Mouse (Mus musculus) cerebellum, postnatal 25 days (tissue): ENCODE measurements around the gene Rab11fip3.

ENCODE experiments used
- DNase-seq, 2 experiments: peaks; one replicate each; pipeline ENCODE4 v3.0.0; 2021; ENCODE audit warnings: mixed read lengths in 2 of 2

Gene Rab11fip3

DNA sequence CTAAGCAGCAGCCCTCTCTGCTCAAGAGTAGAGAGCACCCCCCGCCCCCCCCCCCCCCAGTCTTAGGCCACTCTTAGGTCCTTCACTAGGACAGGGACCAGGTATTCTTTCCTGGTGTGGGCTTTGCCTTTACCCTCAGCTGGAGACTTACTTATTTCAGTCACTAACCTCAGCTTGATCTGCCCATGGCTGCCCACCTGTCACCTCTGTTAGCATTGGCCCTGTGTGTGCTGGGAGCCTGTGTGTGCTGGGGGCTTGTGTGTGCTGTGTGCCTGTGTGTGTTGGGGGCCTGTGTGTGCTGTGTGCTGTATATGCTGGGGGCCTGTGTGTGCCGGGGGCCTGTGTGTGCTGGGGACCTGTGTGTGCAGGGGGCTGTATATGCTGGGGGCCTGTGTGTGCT lies 114.7 kb downstream of the Rab11fip3 start:
- DNase-seq, result no peak

DNA sequence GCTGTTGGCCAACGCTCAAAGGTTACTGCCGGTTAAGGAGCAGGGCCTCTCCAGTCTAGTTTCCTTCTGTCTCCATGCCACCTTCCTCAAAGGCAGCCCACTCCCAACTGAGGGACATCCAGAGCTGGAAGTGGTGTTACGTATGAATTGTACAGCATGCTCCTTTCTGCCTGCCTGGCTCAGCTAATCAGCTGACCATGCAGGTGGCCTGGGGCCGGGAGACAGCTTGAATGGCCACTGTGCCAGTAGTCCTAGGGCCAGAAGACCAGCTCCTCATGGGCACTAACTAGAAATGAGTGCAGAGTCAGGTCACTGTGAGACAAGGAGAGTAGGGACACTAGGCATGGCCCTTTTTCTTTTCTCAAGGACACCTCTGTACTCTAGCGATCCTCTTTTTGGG lies 116.2 kb downstream of the Rab11fip3 start:
- DNase-seq, result peak; percentile 71 to 76

DNA sequence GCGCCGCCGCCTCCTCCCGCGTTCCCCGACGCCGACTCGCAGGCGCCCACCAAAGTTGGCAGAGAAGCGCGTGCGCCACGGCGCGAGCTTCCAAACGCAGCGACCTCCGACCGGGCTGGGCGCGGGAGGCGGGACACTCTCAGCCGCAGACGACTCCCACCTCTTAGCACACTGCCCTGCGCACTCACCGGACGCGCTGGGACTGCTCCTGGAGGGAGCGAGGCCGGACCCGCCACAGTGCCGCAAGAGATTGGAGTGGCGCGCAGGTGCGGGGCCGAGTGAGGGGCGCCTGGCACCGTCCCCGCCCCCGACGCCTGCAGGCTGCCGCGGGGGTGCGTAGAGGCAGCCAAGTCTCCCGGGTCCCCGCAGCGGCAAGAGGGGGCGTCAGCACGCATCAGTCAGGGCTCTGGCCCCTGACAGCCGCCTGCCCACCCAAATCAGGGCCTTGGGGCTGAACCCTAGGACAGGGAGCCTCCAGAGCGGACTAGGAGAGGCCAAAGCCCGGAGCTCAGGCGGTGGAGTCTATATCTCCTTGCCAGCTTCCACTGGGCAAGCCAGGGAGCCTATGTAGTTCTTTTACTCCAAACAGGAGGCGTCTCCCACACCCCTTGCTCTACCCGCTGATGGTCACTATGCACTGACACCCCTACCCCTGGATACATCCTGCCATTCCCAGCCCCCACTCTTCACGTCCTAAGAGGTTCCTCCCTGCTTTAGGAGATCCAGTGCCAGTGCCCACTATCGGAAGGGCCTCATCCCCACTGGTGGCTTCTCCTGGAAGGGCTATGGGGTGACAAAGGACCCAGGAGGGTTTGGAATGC lies 117.3 kb downstream of the Rab11fip3 start, which contains the start of gene A930017K11Rik:
Gene A930017K11Rik (minus strand): TSS at position 763 of the 821 bp plus-strand sequence.
- peak; percentile 62 to 70 for DNase-seq

- peak in 1 of 2 experiments; percentile 65 for DNase-seq
These were observed 118.0 kb downstream of the Rab11fip3 start for GRCm38 (mm10) chr17:25951225-25951802.

DNA sequence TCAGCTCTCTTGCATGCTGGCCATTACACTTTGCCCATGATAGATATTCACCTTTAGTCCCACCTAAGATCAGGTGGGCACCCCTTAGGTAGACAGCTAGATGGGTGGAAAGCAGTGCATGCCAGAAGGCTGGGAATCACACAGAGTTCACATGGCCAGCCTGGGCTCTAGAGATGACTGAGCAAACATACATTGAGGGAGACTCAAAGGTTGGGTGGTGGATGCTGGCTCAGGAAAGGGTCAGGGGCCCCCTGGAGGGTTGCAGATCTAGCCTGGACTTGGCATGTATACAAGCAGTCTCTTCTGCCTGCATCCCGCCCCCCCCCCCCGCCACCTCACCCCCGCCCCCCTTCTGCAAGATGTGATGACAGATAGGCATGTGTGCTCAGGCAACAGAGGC lies 118.6 kb downstream of the Rab11fip3 start:
- no peak for DNase-seq

DNA sequence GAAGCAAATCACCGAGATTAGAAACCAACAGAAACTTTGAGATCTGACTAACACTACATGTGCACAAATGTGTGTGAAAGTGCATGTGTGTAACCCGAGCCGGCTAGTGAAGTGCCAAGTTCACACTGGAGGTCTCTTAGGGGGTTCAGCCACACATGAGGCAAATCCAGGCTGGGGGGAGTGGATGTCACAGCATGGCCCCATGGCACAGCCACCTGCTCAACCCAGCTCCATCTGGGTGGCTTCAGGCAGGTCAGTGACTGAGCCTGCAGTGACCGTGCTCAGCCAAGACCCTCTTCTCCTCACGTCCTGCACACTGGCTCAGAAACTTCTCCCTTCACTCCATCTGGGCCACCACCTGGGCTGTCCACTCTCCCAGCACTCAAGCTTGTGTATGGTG lies 119.4 kb downstream of the Rab11fip3 start:
- peak in 1 of 2 experiments; percentile 43 for DNase-seq

DNA sequence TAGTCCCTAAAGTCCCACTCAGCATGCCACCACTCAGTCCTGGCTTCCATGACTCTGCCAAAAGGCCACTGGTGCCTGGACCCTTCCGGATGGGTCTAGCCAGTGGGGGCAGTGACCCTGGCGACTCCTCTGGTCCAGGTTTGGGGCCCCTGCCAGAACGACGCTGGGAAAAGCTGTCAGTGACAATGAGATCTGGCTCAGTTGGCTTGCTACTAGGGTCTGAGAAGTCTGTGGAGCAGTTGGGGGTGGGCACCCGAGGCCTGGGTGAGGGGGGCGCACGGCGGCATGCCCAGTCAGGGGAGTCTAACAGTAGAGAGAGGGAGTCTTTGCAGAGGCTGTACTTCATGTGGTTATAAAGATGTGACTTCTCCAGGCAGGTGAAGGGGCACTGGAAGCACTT lies 121.3 kb downstream of the Rab11fip3 start:
- peak in 1 of 2 experiments; percentile 35 for DNase-seq

DNA sequence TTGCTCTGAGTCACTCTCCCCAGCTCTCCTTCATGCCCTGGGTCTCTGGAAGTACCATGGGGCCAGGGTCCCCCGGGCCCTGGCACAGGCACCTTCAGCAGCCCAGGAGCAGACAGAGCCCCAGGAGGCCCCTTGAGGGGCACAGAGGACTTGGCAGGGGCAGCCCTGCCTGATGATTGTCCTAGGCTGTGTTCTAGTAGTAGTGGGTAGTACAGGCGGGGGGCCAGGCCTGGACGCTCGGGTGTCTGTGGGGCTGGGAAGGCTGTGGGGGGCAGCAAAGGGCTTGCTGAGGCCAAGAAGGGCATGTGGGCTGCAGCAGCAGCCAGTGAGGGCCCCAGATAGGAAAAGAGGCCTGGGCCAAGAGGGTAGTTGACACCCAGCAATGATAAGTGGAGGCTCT lies 121.8 kb downstream of the Rab11fip3 start:
- peak in 1 of 2 experiments; percentile 16 for DNase-seq

DNA sequence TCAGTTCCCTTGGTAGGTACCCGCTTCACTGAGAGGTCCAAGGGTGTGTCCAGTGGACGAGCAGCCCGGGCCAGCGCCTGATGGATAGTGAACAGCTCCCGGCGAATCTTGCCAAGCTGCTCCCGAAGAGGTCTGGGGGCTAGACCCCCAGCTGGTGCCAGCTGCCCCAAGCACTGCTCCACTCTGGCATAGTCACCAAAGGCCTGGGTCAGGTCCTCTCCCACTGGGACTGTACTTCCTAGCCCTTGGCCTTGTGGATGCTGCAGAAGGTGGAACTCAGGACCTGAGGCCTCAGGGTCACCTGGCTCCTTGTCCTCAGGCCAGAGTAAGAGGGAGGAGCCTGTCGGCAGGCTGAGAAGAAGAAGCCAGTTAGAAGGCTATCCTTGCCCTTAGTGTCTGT lies 122.5 kb downstream of the Rab11fip3 start:
- peak in 1 of 2 experiments; percentile 16 for DNase-seq

DNA sequence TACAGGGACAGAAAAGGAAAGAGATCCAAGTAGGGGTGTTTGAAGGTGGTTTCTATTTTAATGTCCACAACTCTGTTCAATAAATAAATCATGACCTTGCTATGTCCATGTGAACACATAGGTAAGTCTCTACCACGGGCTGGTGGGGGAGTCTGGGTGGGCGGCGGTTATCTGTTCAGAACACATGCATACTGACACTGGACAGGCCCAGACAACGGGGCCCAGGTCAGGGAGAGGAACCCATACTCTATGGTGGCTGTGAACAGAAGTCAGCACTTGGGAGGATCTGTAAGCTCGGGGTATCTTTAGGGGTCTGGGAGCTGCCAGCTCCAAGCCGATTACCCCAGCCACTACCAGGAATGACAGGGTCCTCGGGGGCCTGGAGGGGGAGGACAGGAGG lies 123.0 kb downstream of the Rab11fip3 start:
- DNase-seq, result peak in 1 of 2 experiments; percentile 9

DNA sequence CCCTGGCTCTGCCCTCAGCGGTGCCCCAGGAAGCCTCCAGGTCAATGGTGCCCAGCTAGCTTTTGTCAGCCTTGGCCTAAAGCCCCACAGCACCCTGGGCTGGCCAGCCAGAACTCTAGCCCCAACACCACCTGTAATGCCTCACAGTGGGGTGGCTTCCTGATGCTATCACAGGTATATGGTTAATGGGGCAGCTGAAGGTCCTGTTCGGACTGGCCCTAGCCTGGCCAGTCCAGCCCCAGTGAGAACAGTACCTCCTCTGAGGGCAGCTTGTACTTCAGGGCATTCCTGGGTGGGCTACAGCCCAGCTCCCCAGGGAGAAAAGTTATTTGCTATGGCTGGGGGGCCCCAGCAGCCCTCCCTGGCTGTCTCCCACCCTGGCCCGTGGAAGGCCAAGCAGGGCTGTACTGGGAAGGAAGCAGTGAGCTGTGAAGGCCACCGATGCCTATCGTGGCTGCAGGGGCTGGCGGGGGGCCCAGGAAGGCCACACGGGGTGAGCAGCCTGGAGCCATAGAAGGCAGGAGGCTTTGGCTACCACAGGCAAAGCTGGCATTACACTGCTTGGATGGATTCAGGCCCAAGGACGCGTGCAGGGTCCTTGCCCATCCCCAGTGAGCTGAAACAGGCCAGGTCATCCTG lies 123.7 kb downstream of the Rab11fip3 start:
- DNase-seq, result peak in 1 of 2 experiments; percentile 40

DNA sequence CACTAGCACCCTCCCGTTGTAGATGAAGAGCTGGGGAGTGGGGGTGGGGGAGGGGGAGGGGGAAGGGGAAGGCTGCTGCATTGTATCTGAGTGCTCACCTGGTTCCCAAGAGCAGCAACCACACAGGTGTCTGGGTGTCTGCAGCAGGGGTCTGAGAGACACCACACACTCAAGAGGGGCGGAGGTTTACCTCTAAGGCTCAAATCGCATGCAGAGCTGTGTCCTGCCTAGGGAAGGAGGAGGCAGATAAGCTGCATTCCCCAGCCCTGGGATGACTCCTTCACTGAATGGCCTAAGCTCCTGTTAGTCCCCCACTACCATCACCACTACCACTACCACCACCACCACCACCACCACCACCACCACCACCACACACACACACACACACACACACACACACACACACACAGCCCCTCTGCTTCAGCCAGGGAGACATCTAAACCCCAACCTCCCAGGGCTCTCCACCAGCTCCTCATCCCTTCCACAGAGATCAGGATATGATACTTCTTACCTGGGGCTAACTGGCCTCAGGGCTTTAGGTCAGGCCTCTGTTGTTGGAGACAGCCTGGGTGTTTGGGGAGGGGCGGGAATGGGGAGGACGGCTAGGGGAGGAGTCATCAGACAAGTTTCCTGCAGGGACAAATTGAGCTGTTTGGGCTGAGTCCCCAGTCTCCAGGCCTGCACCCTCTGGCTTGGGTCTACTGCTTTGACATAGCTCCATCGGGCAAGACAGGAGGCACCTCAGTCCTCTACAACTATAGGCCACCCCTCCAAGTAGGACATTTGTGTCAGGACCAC lies 124.8 kb downstream of the Rab11fip3 start, which contains the start of the genes Pigq and Nhlrc4:
Gene Pigq (minus strand): TSS at position 571 of the 798 bp plus-strand sequence.
Gene Nhlrc4 (minus strand): TSS at position 596 of the 798 bp plus-strand sequence.
- no peak for DNase-seq

DNA sequence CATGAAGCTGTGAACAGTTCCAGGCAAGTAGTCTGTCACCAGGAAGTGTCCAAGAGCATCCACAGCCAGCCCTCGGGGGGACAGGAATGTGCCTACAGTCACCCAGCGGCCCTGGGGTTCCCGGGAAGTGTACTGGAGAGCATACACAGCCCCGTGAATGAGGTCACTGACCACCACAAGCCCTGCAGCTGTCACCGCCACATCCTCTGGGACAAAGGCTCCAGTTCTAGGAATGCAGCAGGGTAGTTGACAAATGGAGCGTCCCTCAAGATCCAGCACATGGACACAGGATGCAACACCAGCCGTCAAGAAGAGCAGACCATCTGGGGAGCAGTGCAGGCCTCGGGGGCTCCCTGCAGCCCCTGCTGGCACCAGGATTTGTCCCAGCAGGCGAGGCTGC lies 125.6 kb downstream of the Rab11fip3 start:
- peak in 1 of 2 experiments; percentile 13 for DNase-seq

GRCm38 (mm10) chr17:25943221-25943620 lies 126.1 kb downstream of the Rab11fip3 start:
- peak in 1 of 2 experiments; percentile 6 for DNase-seq

GRCm38 (mm10) chr17:25942597-25943151 lies 126.7 kb downstream of the Rab11fip3 start:
- DNase-seq, result peak in 1 of 2 experiments; percentile 14

DNA sequence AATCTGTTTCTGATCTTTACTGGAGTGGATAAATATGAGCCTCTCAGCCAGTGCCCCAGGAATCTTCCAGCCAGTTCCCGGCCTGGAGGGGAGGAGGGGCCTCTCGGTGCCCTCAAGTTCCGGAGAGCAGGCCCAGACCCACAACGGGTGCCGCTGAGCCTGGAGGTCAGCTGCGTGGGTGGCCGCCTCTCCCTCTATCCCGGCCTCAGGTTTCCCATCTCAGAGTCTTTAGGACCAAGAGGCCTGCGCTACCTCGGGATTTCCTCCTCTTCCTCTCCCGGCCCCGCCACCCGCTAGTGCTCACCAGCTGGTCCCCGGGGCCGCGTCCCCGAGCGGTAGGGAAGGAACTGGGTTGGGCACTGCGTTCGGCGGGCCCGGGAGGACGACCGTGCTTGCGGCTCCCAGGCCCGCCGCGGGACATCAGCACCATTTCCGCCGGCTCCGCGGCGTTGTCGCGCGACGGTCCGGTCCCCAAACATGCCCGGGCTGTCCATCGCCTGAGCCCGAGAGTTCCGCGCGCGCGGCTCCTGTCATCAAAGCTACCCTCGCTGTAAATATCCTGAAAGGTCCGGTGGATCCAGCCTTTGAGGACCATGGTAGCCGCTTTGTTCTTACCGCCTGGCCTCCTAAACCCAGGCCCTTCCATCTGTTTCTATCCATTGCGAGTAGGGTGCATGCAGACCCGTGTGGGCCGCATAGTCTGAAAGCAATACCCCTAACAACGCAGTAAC lies 127.7 kb downstream of the Rab11fip3 start:
- DNase-seq, result peak; percentile 91 to 93
